Mouse (Mus musculus): ENCODE results near the gene Rpe. TPM values are rescaled to one million over a fixed set of nuclear protein-coding genes. Genes with fewer than 3 reads are reported as not detected.
A peak's percentile ranks its signal among the peaks of the same experiment; 100 is the strongest.

Gene Rpe
- polyA plus RNA-seq (2012; fragmentation: generic; extraction: Trizol) = 7.6 TPM

DNA sequence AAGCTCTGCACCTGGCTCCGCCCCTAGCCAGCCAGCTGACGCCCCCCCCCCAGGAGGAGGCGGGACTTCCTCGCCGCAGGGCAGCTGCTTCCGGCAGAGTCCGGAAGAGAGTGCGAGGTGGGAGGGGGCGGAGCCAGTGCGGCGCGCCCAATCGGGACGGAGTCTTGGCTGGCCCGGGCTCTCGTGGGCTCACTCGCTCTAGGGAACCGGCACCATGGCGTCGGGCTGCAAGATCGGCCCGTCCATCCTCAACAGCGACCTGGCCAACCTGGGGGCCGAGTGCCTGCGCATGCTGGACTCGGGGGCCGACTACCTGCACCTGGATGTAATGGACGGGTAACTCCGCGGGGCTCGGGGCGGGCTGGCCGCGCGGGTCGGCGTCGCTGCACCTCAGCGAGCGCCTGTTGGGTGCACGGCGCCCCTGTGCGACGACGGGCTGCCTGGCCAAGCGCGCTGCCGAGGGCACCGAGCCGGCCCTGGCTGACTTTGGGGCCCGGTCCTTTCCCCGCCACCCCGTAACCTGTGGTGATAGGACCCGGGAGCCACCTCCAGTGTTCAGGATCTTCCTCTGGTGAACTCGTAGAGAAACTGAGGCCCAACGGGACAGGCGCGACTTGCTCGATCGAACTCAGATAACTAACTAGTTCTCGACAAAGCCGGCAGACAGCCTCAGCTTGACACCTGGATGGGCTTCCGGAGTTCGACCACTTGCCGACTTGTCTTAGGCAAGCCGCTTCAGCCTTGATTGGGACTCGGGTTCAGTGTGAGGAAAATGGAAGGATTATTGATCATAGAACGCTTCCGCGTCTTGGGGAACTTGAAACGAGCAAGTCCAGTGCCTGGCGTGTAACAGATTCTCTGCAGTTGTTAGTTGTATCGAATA, at the start of gene Rpe:
Gene Rpe, plus strand, starts transcription at position 139 of the 883 bp plus-strand sequence.
- H3K36me3 ChIP-seq (ENCODE audit: control insufficient read depth, insufficient read depth) = no peaks in the 10 kb centered on the region
- no peaks in the 10 kb centered on the region for H3K27me3 ChIP-seq (ENCODE audit: control insufficient read depth, insufficient read depth, insufficient read length)
- TF ChIP-seq USF1 (IDR thresholded peaks at IDR 0.05; ENCODE audit: low read depth) (no peak), MYOG (IDR thresholded peaks at IDR 0.05; ENCODE audit: control insufficient read depth in 1 of 3, insufficient read depth in 1 of 3, insufficient read length in 2 of 3, low read depth in 2 of 3) (peak in 2 of 3 experiments; percentile 79 to 91), CEBPB (IDR thresholded peaks at IDR 0.05; ENCODE audit: insufficient read depth, poor library complexity, severe bottlenecking) (no peak), TCF12 (IDR thresholded peaks at IDR 0.05; ENCODE audit: insufficient read depth, poor library complexity, severe bottlenecking) (no peak), SRF (IDR thresholded peaks at IDR 0.05; ENCODE audit: control insufficient read depth, insufficient read length, low read depth) (no peak), REST (IDR thresholded peaks at IDR 0.05; ENCODE audit: insufficient read depth, insufficient read length) (peak; percentile 18), POLR2AphosphoS2 (IDR thresholded peaks at IDR 0.05; ENCODE audit: insufficient read length, low read depth) (peak; percentile 95), POLR2A (IDR thresholded peaks at IDR 0.05; ENCODE audit: insufficient read length, low read depth) (peak; percentile 96), MYOD1 (IDR thresholded peaks at IDR 0.05; ENCODE audit: control insufficient read depth in 1 of 3, insufficient read length in 2 of 3, low read depth in 2 of 3) (peak in 2 of 3 experiments; percentile 85 to 92), TCF3 (IDR thresholded peaks at IDR 0.05; ENCODE audit: insufficient read length, low read depth) (no peak), E2F4 (IDR thresholded peaks at IDR 0.05; ENCODE audit: insufficient read depth) (peak; percentile 5), MAX (IDR thresholded peaks at IDR 0.05; ENCODE audit: low read depth) (no peak)
- H3K4me3 ChIP-seq = peak within 1 kb of the TSS; percentile 60
- peaks cover 34% of the 10 kb centered on the region for H3K79me2 ChIP-seq (ENCODE audit: control insufficient read depth, insufficient read depth)
- H3ac ChIP-seq (ENCODE audit: control insufficient read depth, insufficient read length) = peak within 1 kb of the TSS; percentile 72
- H3K4me2 ChIP-seq (ENCODE audit: low read depth) = peak within 1 kb of the TSS; percentile 69

DNA sequence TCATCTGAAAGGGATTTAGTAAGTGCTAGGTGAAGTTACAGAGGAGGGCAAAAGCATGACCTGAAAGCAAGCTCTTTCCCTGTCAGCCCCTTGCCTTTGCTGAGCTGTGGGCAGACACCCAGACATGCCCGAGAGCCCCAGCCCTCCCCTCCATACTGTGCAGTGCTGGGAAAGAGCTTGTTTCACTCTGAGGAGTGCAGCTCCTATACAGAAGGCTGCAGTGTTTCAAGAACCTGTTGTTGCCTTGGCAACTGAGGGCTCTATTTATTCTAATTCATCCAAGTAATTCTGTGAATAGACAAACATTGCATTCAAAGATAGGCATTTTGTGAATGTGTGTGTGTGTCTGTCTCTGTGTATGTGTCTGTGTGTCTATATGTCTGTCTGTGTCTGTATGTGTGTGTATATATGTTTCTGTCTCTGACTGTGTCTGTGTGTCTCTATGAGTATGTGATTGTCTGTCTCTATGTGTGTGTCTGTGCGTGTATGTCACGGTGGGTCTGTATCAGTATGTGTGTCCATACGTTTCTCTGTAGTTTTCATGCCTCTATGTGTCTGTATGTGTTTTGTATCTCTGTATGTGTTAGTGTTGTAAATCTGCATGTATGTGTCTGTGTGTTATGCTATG, 45.4 kb upstream of the Rpe start:
- TF ChIP-seq TCF12 (IDR thresholded peaks at IDR 0.05; ENCODE audit: insufficient read depth, poor library complexity, severe bottlenecking) (no peak), POLR2AphosphoS2 (IDR thresholded peaks at IDR 0.05; ENCODE audit: insufficient read length, low read depth) (no peak), SRF (IDR thresholded peaks at IDR 0.05; ENCODE audit: control insufficient read depth, insufficient read length, low read depth) (no peak), MYOG (IDR thresholded peaks at IDR 0.05; ENCODE audit: control insufficient read depth in 1 of 3, insufficient read depth in 1 of 3, insufficient read length in 2 of 3, low read depth in 2 of 3) (no peak), MAX (IDR thresholded peaks at IDR 0.05; ENCODE audit: low read depth) (no peak), REST (IDR thresholded peaks at IDR 0.05; ENCODE audit: insufficient read depth, insufficient read length) (no peak), USF1 (IDR thresholded peaks at IDR 0.05; ENCODE audit: low read depth) (no peak), TCF3 (IDR thresholded peaks at IDR 0.05; ENCODE audit: insufficient read length, low read depth) (no peak), MYOD1 (IDR thresholded peaks at IDR 0.05; ENCODE audit: control insufficient read depth in 1 of 3, insufficient read length in 2 of 3, low read depth in 2 of 3) (no peak)
- H3K79me2 ChIP-seq (ENCODE audit: control insufficient read depth, insufficient read depth) = no peaks in the 10 kb centered on the region

DNA sequence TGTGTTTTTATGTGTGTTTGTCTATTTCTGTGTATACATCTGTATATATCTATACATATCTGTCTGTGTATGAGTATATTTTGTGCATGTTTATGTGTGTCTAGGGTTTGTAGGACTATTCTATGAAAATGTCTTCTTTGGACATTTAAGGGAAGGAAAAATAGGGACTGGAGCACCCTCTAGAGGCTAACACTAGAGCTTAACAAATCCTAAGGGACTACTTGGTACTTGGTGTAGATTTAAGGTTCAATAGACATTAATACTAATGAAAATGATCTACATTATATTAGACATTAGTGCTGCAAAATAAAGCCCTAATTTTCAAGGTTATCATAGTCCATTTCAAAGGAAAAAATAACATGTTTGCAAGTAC, 44.9 kb upstream of the Rpe start:
- Histone ChIP-seq H3K36me3 (ENCODE audit: control insufficient read depth, insufficient read depth) (no peaks in the 10 kb centered on the region), H3K27me3 (ENCODE audit: control insufficient read depth, insufficient read depth, insufficient read length) (no peaks in the 10 kb centered on the region), H3K79me2 (ENCODE audit: control insufficient read depth, insufficient read depth) (no peaks in the 10 kb centered on the region), H3K4me3 (no peak overlapping the region), H3ac (ENCODE audit: control insufficient read depth, insufficient read length) (no peak overlapping the region), H3K4me2 (ENCODE audit: low read depth) (no peak overlapping the region)
- no peak for TF ChIP-seq USF1 (IDR thresholded peaks at IDR 0.05; ENCODE audit: low read depth)
- no peak for TF ChIP-seq POLR2A (IDR thresholded peaks at IDR 0.05; ENCODE audit: insufficient read length, low read depth)
- TF ChIP-seq SRF (IDR thresholded peaks at IDR 0.05; ENCODE audit: control insufficient read depth, insufficient read length, low read depth) = no peak
- TF ChIP-seq TCF12 (IDR thresholded peaks at IDR 0.05; ENCODE audit: insufficient read depth, poor library complexity, severe bottlenecking) = no peak
- TF ChIP-seq MYOD1 (IDR thresholded peaks at IDR 0.05; ENCODE audit: control insufficient read depth in 1 of 3, insufficient read length in 2 of 3, low read depth in 2 of 3) = no peak
- no peak for TF ChIP-seq MYOG (IDR thresholded peaks at IDR 0.05; ENCODE audit: control insufficient read depth in 1 of 3, insufficient read depth in 1 of 3, insufficient read length in 2 of 3, low read depth in 2 of 3)
- TF ChIP-seq TCF3 (IDR thresholded peaks at IDR 0.05; ENCODE audit: insufficient read length, low read depth) = no peak
- TF ChIP-seq CEBPB (IDR thresholded peaks at IDR 0.05; ENCODE audit: insufficient read depth, poor library complexity, severe bottlenecking) = no peak
- TF ChIP-seq E2F4 (IDR thresholded peaks at IDR 0.05; ENCODE audit: insufficient read depth) = no peak
- no peak for TF ChIP-seq REST (IDR thresholded peaks at IDR 0.05; ENCODE audit: insufficient read depth, insufficient read length)
- TF ChIP-seq MAX (IDR thresholded peaks at IDR 0.05; ENCODE audit: low read depth) = no peak
- no peak for TF ChIP-seq POLR2AphosphoS2 (IDR thresholded peaks at IDR 0.05; ENCODE audit: insufficient read length, low read depth)

More for the DNA sequence above, 45.4 kb upstream of the Rpe start:
- no peaks in the 10 kb centered on the region for H3K36me3 ChIP-seq (ENCODE audit: control insufficient read depth, insufficient read depth)
- H3ac ChIP-seq (ENCODE audit: control insufficient read depth, insufficient read length) = no peak overlapping the region
- H3K4me2 ChIP-seq (ENCODE audit: low read depth) = no peak overlapping the region
- no peaks in the 10 kb centered on the region for H3K27me3 ChIP-seq (ENCODE audit: control insufficient read depth, insufficient read depth, insufficient read length)
- no peak overlapping the region for H3K4me3 ChIP-seq

DNA sequence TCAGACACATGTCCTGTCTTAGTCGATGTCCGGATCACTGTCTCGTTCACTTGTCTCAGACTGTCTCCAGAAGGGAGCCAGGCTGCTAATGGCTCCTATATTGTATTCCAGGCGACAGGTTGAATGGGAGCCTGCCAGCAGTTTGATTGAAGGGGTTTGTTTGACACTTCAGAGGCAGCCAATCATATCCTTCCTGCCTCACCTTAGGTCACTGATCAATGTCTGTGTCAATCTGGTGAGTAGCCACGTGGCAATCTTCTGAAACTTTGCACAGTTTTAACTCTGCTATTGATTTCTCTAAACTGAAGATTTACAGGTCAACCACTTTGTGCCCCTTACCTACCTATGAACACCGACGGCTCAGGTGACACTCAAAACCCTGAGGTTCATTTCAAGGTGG, 29.2 kb upstream of the Rpe start:
- H3K79me2 ChIP-seq (ENCODE audit: control insufficient read depth, insufficient read depth) = no peaks in the 10 kb centered on the region
- H3K4me2 ChIP-seq (ENCODE audit: low read depth) = no peak overlapping the region
- no peak for TF ChIP-seq E2F4 (IDR thresholded peaks at IDR 0.05; ENCODE audit: insufficient read depth)
- TF ChIP-seq SRF (IDR thresholded peaks at IDR 0.05; ENCODE audit: control insufficient read depth, insufficient read length, low read depth) = no peak
- TF ChIP-seq REST (IDR thresholded peaks at IDR 0.05; ENCODE audit: insufficient read depth, insufficient read length) = no peak

More for the DNA sequence above, 29.2 kb upstream of the Rpe start:
- Histone ChIP-seq H3K4me3 (no peak overlapping the region), H3K27me3 (ENCODE audit: control insufficient read depth, insufficient read depth, insufficient read length) (peaks cover 26% of the 10 kb centered on the region), H3K36me3 (ENCODE audit: control insufficient read depth, insufficient read depth) (no peaks in the 10 kb centered on the region), H3ac (ENCODE audit: control insufficient read depth, insufficient read length) (no peak overlapping the region)
